Mouse (Mus musculus) spleen, adult 18-20 months (tissue): ENCODE data around the gene Aipl1.

ENCODE experiments used
- DNase-seq, 2 experiments: peaks; one replicate each; pipeline ENCODE4 v3.0.0; 2022; ENCODE audit warnings: mixed read lengths in 2 of 2

Gene Aipl1

GRCm38 (mm10) chr11:72050168-72050894 lies 13.0 kb upstream of the Aipl1 start:
- no peak for DNase-seq

- no peak for DNase-seq
Observed at GRCm38 (mm10) chr11:72049171-72049759, 12.0 kb upstream of the Aipl1 start.

- no peak for DNase-seq
Observed at GRCm38 (mm10) chr11:72048730-72049129, 11.4 kb upstream of the Aipl1 start.

GRCm38 (mm10) chr11:72044231-72044630 lies 6.9 kb upstream of the Aipl1 start:
- no peak for DNase-seq

GRCm38 (mm10) chr11:72042631-72043030 lies 5.3 kb upstream of the Aipl1 start:
- no peak for DNase-seq

GRCm38 (mm10) chr11:72041768-72042607 lies 4.7 kb upstream of the Aipl1 start, which contains the start of gene Pimreg:
Gene Pimreg, plus strand, starts transcription at chr11:72042032.
- peak; percentile 56 to 75 for DNase-seq

- DNase-seq: no peak
Observed at GRCm38 (mm10) chr11:72041290-72041767, 4.0 kb upstream of the Aipl1 start.

- DNase-seq: no peak
Observed at GRCm38 (mm10) chr11:72039599-72040386, 2.5 kb upstream of the Aipl1 start.

- DNase-seq: peak; percentile 18 to 68
Observed at GRCm38 (mm10) chr11:72037996-72038395, 687 bp upstream of the Aipl1 start.

GRCm38 (mm10) chr11:72032589-72032988 lies 4.7 kb downstream of the Aipl1 start:
- DNase-seq: no peak

GRCm38 (mm10) chr11:72032091-72032490 lies 5.2 kb downstream of the Aipl1 start:
- no peak for DNase-seq

GRCm38 (mm10) chr11:72031353-72031752 lies 6.0 kb downstream of the Aipl1 start:
- no peak for DNase-seq

- no peak for DNase-seq
Observed at GRCm38 (mm10) chr11:72029143-72029542, 8.2 kb downstream of the Aipl1 start.

GRCm38 (mm10) chr11:72027836-72028235 lies 9.5 kb downstream of the Aipl1 start:
- no peak for DNase-seq

GRCm38 (mm10) chr11:72026516-72026915 lies 10.8 kb downstream of the Aipl1 start:
- no peak for DNase-seq

- no peak for DNase-seq
Observed at GRCm38 (mm10) chr11:72025843-72026242, 11.5 kb downstream of the Aipl1 start.

- DNase-seq: peak in 1 of 2 experiments; percentile 52
Observed at GRCm38 (mm10) chr11:72024193-72024781, 13.0 kb downstream of the Aipl1 start.

- DNase-seq: no peak
Observed at GRCm38 (mm10) chr11:72023581-72023980, 13.7 kb downstream of the Aipl1 start.

GRCm38 (mm10) chr11:72022827-72023226 lies 14.5 kb downstream of the Aipl1 start:
- no peak for DNase-seq

- no peak for DNase-seq
Observed at GRCm38 (mm10) chr11:72021015-72021414, 16.3 kb downstream of the Aipl1 start.

GRCm38 (mm10) chr11:72017253-72017601 lies 20.1 kb downstream of the Aipl1 start:
- no peak for DNase-seq
